Mouse (Mus musculus) bone marrow macrophage, adult 2 months (primary cell): ENCODE data around the gene Map3k19. TPM values are rescaled to one million over a fixed set of nuclear protein-coding genes. Genes with fewer than 3 reads are reported as not detected.

ENCODE experiments used
- H3K27ac ChIP-seq: 2 replicates; pipeline ENCODE4 v1.5.1; 2012; ENCODE audit warnings: low read depth, low read length; ENCODE audit not compliant: insufficient read depth
- H3K4me1 ChIP-seq: 2 replicates; pipeline ENCODE4 v1.6.1; 2012; ENCODE audit warnings: low read length; ENCODE audit not compliant: control insufficient read depth, insufficient read depth
- H3K4me3 ChIP-seq: 2 replicates; pipeline ENCODE4 v1.5.1; 2012; ENCODE audit warnings: mild to moderate bottlenecking, low read length, moderate library complexity; ENCODE audit not compliant: insufficient read depth
- CTCF ChIP-seq: IDR thresholded peaks from 2 replicates; pipeline ENCODE4 v1.5.1; 2012; ENCODE audit warnings: low read depth, mild to moderate bottlenecking, low read length, moderate library complexity
- POLR2A ChIP-seq: IDR thresholded peaks from 2 replicates; pipeline ENCODE4 v1.6.1; 2012; ENCODE audit warnings: mild to moderate bottlenecking, low read depth, low read length, borderline replicate concordance
- polyA plus RNA-seq: library from polyadenylated mRNA; stranded (reverse); fragments of >200 nt; gene quantifications from 2 replicates; pipeline ENCODE4 v1.2.4, GENCODE M21; 2012; ENCODE audit not compliant: missing spikeins, insufficient read depth, insufficient read length

Gene Map3k19
- polyA plus RNA-seq, 1 experiment = not detected

DNA sequence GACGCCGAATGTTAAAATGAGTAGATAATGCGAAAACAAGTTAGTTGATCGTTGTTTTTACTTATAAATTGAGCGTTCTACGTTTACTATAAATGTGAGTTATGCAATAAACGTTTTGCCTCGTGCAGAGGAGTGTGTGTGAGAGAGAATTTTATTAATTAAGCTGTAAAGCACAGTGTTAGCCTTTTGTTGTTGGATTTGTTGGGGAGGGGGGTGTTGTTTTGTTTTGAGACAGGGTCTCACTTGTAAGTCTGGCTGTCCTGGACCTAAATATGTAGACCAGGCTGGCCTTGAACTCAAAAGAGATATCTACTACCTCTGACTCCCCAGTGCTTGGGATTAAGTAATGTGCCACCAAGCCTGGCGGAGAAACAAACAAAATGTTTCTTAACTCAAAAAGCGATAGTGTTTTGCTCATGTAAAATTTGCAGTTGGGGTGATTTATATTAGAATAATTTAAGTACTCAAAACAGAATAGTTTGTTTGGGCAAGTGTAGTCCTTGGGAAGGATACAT, 79.6 kb downstream of the Map3k19 start:
- Histone ChIP-seq H3K4me3 (peak overlapping the region; percentile 62), H3K27ac (no peak overlapping the region), H3K4me1 (peaks cover 20% of the 10 kb centered on the region)
- no peak for TF ChIP-seq CTCF
- TF ChIP-seq POLR2A = no peak

DNA sequence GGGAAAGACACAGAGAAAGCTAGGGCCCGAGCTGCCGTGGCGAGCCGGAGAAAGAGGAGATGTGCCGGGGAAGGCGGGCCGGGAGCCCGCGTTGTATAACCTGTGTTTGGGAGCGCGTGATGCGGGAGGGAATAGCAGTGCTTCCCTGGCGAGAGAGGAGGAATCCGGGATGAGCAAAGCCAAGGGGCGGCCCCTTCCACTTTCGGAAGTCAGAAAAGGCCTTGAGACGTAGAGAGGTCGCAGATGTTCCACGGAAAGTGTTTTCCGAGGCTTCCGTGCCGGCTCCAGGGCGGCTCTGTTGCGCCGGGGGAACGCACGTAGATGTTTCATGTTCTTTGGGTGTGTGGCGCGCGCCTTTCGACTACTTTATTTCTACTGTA, 80.3 kb downstream of the Map3k19 start:
- TF ChIP-seq CTCF = no peak
- no peak for TF ChIP-seq POLR2A
- H3K4me1 ChIP-seq = peaks cover 14% of the 10 kb centered on the region
- peak overlapping the region; percentile 99 for H3K4me3 ChIP-seq
- H3K27ac ChIP-seq = peak overlapping the region; percentile 94

DNA sequence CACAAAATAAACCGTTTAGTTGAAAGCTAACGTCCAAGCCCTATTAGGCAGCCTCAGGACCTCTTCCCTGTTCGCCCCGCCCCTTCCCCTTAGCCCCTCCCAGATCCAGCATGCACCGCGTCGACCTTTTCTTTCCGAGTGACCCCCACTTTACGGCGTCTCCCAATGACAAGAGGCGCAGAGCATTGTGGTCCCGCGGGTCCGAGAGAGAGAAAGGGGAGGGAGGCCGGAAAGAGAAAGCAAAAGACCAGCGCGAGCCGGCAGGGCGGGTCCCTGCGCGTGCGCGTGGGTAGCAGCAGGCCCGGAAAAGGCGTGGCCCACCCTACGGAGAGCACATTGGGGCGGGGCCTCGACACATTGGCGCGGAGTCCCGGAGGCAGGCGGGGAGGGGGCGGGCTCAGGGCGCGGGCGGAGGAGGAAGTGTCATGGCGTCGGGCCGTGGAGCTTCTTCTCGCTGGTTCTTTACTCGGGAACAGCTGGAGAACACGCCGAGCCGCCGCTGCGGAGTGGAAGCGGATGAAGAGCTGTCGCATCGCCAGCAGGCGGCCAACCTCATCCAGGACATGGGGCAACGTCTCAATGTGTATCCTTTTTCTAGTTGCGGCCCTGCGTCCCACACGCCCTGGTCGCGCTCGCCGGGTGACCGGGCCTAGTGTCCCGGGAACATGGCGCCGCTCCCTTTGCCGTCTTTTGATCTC, 80.9 kb downstream of the Map3k19 start, which contains the start of gene Ccnt2:
Gene Ccnt2 (plus strand): TSS at position 362 of the 698 bp plus-strand sequence.
- H3K4me1 ChIP-seq = peaks cover 10% of the 10 kb centered on the region
- peak within 1 kb of the TSS; percentile 99 for H3K4me3 ChIP-seq
- peak within 1 kb of the TSS; percentile 94 for H3K27ac ChIP-seq
- TF ChIP-seq CTCF = no peak
- TF ChIP-seq POLR2A = no peak

DNA sequence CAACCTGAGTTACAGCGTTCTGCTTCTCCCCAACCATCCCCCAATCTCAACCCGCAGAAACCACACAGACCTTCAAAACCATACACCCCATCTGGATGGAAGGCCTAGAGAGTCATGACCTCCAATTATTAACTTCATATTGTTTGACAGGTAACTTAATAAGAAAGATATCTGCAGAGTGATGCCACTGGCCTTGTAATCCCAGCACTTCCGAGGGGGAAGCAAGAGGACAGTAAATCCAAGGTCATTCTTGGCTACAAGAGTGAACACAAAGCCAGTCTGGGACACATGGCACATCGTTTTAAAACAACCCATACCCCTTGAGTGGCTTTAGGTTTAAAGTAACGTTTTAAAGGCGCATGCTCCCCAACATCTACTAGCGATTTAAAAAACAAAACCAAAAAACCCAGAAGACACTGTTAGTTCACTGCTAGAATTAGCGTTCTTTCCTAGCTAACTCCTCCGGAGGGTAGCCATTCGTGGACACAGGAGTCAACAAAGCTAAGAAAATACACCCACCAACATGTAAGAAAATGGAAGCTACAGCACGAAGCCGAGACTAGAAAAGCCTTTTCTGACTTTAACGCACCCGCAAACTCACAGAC, 81.5 kb downstream of the Map3k19 start:
- TF ChIP-seq POLR2A (no peak), CTCF (no peak)
- Histone ChIP-seq H3K27ac (peak overlapping the region; percentile 76), H3K4me1 (peaks cover 7% of the 10 kb centered on the region), H3K4me3 (peak overlapping the region; percentile 80)

DNA sequence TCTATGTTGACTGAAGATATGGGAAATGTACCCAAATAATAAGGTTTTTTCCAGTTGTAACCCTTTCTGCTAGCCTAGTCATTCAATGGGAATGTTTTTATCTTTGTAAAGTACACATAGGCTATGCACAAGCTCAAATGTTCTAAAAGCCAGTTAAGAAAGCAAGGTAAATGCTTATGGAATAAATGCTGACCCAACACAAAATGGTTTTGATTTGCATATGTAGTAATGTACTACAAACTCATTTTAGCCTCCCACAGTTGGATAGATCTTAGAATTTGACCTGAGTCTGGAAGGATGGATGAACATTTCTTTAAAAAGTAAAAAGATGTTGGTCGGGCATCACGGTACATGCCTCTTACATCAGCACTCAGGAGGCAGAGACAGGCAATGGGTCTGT, 88.1 kb downstream of the Map3k19 start:
- Histone ChIP-seq H3K27ac (no peak overlapping the region), H3K4me3 (no peak overlapping the region), H3K4me1 (no peaks in the 10 kb centered on the region)
- TF ChIP-seq CTCF (no peak), POLR2A (no peak)

DNA sequence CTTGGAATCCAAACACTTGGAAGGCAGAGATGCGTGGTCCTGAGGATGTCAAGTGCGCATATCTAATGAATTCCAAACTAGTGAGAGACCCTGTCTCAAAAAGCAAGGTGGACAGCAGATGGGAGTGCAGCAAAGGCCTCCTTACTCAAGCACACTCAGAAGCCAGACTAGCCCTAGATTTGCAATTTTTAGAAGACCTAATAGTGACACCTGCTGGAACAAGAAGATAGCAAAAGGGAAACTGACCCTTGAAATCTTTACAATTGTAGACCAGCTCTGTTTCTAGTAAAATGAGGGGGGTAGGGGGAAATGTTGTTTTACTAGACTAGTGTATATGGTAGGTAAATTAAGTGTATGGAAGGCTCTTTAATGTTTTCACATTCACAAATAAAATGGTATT, 89.4 kb downstream of the Map3k19 start:
- Histone ChIP-seq H3K4me1 (no peaks in the 10 kb centered on the region), H3K27ac (no peak overlapping the region), H3K4me3 (no peak overlapping the region)
- no peak for TF ChIP-seq CTCF
- no peak for TF ChIP-seq POLR2A

Other genes starting within 250 kb of the Map3k19 start
- gene Tmem163, start 175.5 kb downstream of the Map3k19 start, polyA plus RNA-seq = 0.23 TPM in 1 of 2 replicates, not detected in the other
- not detected in 2 replicates for gene Acmsd, start 125.6 kb downstream of the Map3k19 start, polyA plus RNA-seq
- gene Ccnt2, start 80.9 kb downstream of the Map3k19 start, polyA plus RNA-seq = 45.0 and 46.4 TPM in 2 replicates
- 20.6 and 22.9 TPM in 2 replicates for gene Rab3gap1, start 13.7 kb upstream of the Map3k19 start, polyA plus RNA-seq
- gene Zranb3, start 248.0 kb upstream of the Map3k19 start, polyA plus RNA-seq = 11.4 and 11.7 TPM in 2 replicates
- gene R3hdm1, start 248.3 kb upstream of the Map3k19 start, polyA plus RNA-seq = 45.0 and 51.0 TPM in 2 replicates